Mouse (Mus musculus) erythroblast, embryonic 14.5 days (primary cell): ENCODE measurements around the gene Mmrn2. TPM values are rescaled to one million over a fixed set of nuclear protein-coding genes. Genes with fewer than 3 reads are reported as not detected.

Source experiments
- H3K27me3 ChIP-seq: 2 replicates; pipeline ENCODE4 v1.6.1; 2012; ENCODE audit warnings: inconsistent platforms; ENCODE audit not compliant: control insufficient read depth
- H3K36me3 ChIP-seq: 2 replicates; pipeline ENCODE4 v1.6.1; 2012; ENCODE audit warnings: mild to moderate bottlenecking, inconsistent platforms; ENCODE audit not compliant: control insufficient read depth
- H3K4me1 ChIP-seq: 2 replicates; pipeline ENCODE4 v1.6.1; 2012; ENCODE audit warnings: inconsistent platforms; ENCODE audit not compliant: control insufficient read depth
- H3K4me3 ChIP-seq: replicated peaks from 2 replicates; pipeline ENCODE3; 2012; ENCODE audit warnings: moderate library complexity, mild to moderate bottlenecking, inconsistent platforms
- H3K9me3 ChIP-seq: 2 replicates; pipeline ENCODE4 v1.6.1; 2012; ENCODE audit warnings: low read length, inconsistent platforms, mixed read lengths; ENCODE audit not compliant: control insufficient read depth
- GATA1 ChIP-seq: IDR thresholded peaks from 2 replicates; pipeline ENCODE4 v1.6.1; 2012; ENCODE audit warnings: low read length, inconsistent platforms, mixed read lengths
- TAL1 ChIP-seq: IDR thresholded peaks from 3 replicates; pipeline ENCODE4 v1.6.1; 2012; ENCODE audit warnings: low read length, inconsistent platforms, mixed read lengths
- polyA plus RNA-seq: library from polyadenylated mRNA; stranded (reverse); fragments of >175 nt; gene quantifications from 2 replicates; pipeline ENCODE4 v1.2.3, GENCODE M21; 2012

The Mmrn2 gene
- polyA plus RNA-seq, 1 experiment, result not detected

- Histone ChIP-seq H3K4me3 (no peak overlapping the region), H3K27me3 (no peaks in the 10 kb centered on the region), H3K36me3 (no peaks in the 10 kb centered on the region), H3K4me1 (no peaks in the 10 kb centered on the region), H3K9me3 (no peaks in the 10 kb centered on the region)
- TF ChIP-seq TAL1, result no peak
- TF ChIP-seq GATA1, result no peak
Measured at GRCm38 (mm10) chr14:34444924-34445323, 69.7 kb downstream of the Mmrn2 start.

- H3K9me3 ChIP-seq, result no peaks in the 10 kb centered on the region
- no peak overlapping the region for H3K4me3 ChIP-seq
- TF ChIP-seq TAL1, result no peak
- TF ChIP-seq GATA1, result no peak
- no peaks in the 10 kb centered on the region for H3K36me3 ChIP-seq
- no peaks in the 10 kb centered on the region for H3K27me3 ChIP-seq
- H3K4me1 ChIP-seq, result no peaks in the 10 kb centered on the region
Measured at GRCm38 (mm10) chr14:34445348-34445747, 70.1 kb downstream of the Mmrn2 start.

GRCm38 (mm10) chr14:34446624-34447023, 71.4 kb downstream of the Mmrn2 start:
- H3K4me1 ChIP-seq, result no peaks in the 10 kb centered on the region

GRCm38 (mm10) chr14:34447659-34448058, 72.4 kb downstream of the Mmrn2 start:
- TF ChIP-seq TAL1 (no peak), GATA1 (no peak)
- no peaks in the 10 kb centered on the region for H3K27me3 ChIP-seq
- no peak overlapping the region for H3K4me3 ChIP-seq
- H3K9me3 ChIP-seq, result no peaks in the 10 kb centered on the region
- no peaks in the 10 kb centered on the region for H3K36me3 ChIP-seq
- no peaks in the 10 kb centered on the region for H3K4me1 ChIP-seq

More at GRCm38 (mm10) chr14:34446624-34447023, 71.4 kb downstream of the Mmrn2 start:
- no peak for TF ChIP-seq TAL1
- no peak for TF ChIP-seq GATA1
- Histone ChIP-seq H3K4me3 (no peak overlapping the region), H3K27me3 (no peaks in the 10 kb centered on the region), H3K36me3 (no peaks in the 10 kb centered on the region), H3K9me3 (no peaks in the 10 kb centered on the region)

GRCm38 (mm10) chr14:34448398-34448797, 73.1 kb downstream of the Mmrn2 start:
- H3K27me3 ChIP-seq, result no peaks in the 10 kb centered on the region
- no peaks in the 10 kb centered on the region for H3K9me3 ChIP-seq
- H3K36me3 ChIP-seq, result no peaks in the 10 kb centered on the region
- TF ChIP-seq GATA1 (no peak), TAL1 (no peak)
- H3K4me1 ChIP-seq, result no peaks in the 10 kb centered on the region
- no peak overlapping the region for H3K4me3 ChIP-seq

GRCm38 (mm10) chr14:34449807-34450206, 74.5 kb downstream of the Mmrn2 start:
- Histone ChIP-seq H3K4me3 (no peak overlapping the region), H3K27me3 (no peaks in the 10 kb centered on the region), H3K9me3 (no peaks in the 10 kb centered on the region), H3K36me3 (no peaks in the 10 kb centered on the region), H3K4me1 (no peaks in the 10 kb centered on the region)
- TF ChIP-seq TAL1, result no peak
- no peak for TF ChIP-seq GATA1

GRCm38 (mm10) chr14:34450451-34450850, 75.2 kb downstream of the Mmrn2 start:
- TF ChIP-seq GATA1 (no peak), TAL1 (no peak)

GRCm38 (mm10) chr14:34451872-34452271, 76.6 kb downstream of the Mmrn2 start:
- Histone ChIP-seq H3K4me3 (no peak overlapping the region), H3K27me3 (no peaks in the 10 kb centered on the region), H3K9me3 (no peaks in the 10 kb centered on the region), H3K4me1 (no peaks in the 10 kb centered on the region), H3K36me3 (no peaks in the 10 kb centered on the region)
- TF ChIP-seq GATA1 (no peak), TAL1 (no peak)

More at GRCm38 (mm10) chr14:34450451-34450850, 75.2 kb downstream of the Mmrn2 start:
- H3K36me3 ChIP-seq, result no peaks in the 10 kb centered on the region
- no peaks in the 10 kb centered on the region for H3K9me3 ChIP-seq
- no peaks in the 10 kb centered on the region for H3K4me1 ChIP-seq
- H3K4me3 ChIP-seq, result no peak overlapping the region
- H3K27me3 ChIP-seq, result no peaks in the 10 kb centered on the region

GRCm38 (mm10) chr14:34453648-34454047, 78.4 kb downstream of the Mmrn2 start:
- H3K4me1 ChIP-seq, result no peaks in the 10 kb centered on the region
- no peaks in the 10 kb centered on the region for H3K36me3 ChIP-seq
- TF ChIP-seq TAL1, result no peak
- no peak for TF ChIP-seq GATA1
- no peaks in the 10 kb centered on the region for H3K27me3 ChIP-seq
- H3K9me3 ChIP-seq, result no peaks in the 10 kb centered on the region
- no peak overlapping the region for H3K4me3 ChIP-seq

Other genes with a start within 250 kb of the Mmrn2 start
- gene Npy4r, start 223.0 kb upstream of the Mmrn2 start, polyA plus RNA-seq, result not detected in 2 replicates
- gene Gprin2, start 173.8 kb upstream of the Mmrn2 start, polyA plus RNA-seq, result not detected in 2 replicates
- gene Syt15, start 155.9 kb upstream of the Mmrn2 start, polyA plus RNA-seq, result not detected in 2 replicates
- gene Shld2, start 65.0 kb upstream of the Mmrn2 start, polyA plus RNA-seq, result 0.01 and 0.03 TPM in 2 replicates
- 0.44 and 0.87 TPM in 2 replicates for gene Glud1, start 64.7 kb upstream of the Mmrn2 start, polyA plus RNA-seq
- gene Fam25c, start 20.0 kb upstream of the Mmrn2 start, polyA plus RNA-seq, result not detected in 2 replicates
- gene Sncg, start 676 bp upstream of the Mmrn2 start, polyA plus RNA-seq, result not detected in 2 replicates
- gene Bmpr1a, start 127.9 kb downstream of the Mmrn2 start, polyA plus RNA-seq, result not detected in 2 replicates
- gene 9230112D13Rik, start 147.3 kb downstream of the Mmrn2 start, polyA plus RNA-seq, result 0.05 TPM in 1 of 2 replicates, not detected in the other
- not detected in 2 replicates for gene Ldb3, start 213.2 kb downstream of the Mmrn2 start, polyA plus RNA-seq
- not detected in 2 replicates for gene Opn4, start 224.7 kb downstream of the Mmrn2 start, polyA plus RNA-seq